Mouse (Mus musculus) liver, adult 2 months (tissue): Measurements from ENCODE around the gene Taf8.

Source experiments
- CTCF ChIP-seq: fragments of 200-500 bp; IDR thresholded peaks from 2 replicates; pipeline ENCODE4 v1.5.1; 2011; ENCODE audit warnings: low read depth, low read length, control low read depth
- POLR2A ChIP-seq: fragments of 200-500 bp; IDR thresholded peaks from 2 replicates; pipeline ENCODE4 v1.6.1; 2011; ENCODE audit warnings: low read length, control low read depth; ENCODE audit not compliant: insufficient read depth; ENCODE audit errors: extremely low read depth

DNA sequence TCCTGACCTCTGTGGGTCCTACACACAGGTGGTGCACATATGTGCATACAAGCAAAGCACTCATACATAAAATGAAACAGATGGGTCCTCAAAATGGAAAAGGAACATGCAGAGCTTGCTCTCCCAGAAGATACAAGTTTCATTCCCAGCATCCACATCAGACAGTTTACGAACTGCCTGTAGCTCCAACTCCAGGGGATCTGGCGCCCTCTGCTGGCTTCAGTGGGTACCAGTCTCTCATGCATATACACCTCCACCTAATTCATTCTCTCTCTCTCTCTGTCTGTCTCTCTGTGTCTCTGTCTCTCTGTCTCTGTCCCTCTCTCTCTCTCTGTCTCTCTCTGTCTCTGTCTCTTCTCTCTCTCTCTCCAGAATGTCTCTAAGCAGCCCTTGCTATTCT is 19.7 kb downstream of the Taf8 start:
- peak; percentile 93 for TF ChIP-seq CTCF
- TF ChIP-seq POLR2A = no peak
